Mouse (Mus musculus) natural killer cell, adult 2 months (primary cell): ENCODE measurements at regions not wholly inside any gene's neighbourhood (a gene's known extent, or its start where the extent isn't known, plus 50 kb on each side); places are given as distances from the start of the nearest gene placed in this dataset.

ENCODE experiments used
- DNase-seq, 2 experiments: peaks; one replicate each; pipeline ENCODE4 v3.0.0; 2022; ENCODE audit warnings: low spot score in 2 of 2

DNA sequence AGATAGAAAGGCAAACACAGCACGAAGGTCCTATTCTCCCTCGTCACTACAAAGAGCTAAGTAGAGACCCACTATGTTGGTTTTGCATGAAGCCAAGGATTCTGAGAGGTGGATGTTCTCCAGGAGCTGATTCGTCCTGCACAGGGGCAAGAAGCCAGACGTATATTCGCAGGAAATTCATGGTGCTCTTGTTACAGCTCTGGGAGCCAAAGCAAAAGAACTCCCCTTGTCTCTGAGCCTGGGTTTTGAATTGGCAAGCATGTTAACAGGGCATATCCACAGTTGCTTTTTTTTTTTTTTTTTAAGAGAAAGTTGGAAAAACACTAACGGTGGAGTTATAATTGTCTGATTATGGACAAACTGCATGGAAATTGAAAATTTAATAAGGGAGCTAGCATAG, 191.7 kb upstream of the Prickle1 start:
- DNase-seq: no peak

DNA sequence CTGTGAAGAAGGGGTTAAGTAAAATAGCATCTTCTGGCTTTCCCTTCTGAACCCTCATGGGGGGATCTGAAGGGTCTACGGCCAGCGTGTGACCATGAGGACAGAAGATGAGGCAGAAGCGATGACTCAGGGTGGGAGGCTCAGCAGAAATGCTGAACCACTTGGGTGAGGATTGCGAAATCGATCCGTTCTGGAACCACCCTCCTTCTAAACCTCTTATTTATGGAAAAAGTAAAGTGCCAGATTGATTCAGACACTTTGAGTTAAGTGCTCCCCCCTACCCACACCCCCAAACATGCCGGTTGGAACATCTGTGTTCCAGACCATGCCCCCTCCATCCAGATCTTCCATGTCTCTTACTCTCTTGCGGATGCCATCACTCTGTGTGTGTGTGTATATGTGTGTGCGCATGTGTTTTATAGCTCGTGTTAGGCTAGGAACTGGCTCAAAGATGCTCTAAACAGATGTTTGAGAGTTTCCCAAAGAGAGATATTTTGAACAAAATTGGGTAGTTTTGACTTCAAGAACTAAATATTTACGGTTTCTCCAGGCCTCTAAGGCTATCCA, 190.2 kb upstream of the Prickle1 start:
- DNase-seq: no peak

DNA sequence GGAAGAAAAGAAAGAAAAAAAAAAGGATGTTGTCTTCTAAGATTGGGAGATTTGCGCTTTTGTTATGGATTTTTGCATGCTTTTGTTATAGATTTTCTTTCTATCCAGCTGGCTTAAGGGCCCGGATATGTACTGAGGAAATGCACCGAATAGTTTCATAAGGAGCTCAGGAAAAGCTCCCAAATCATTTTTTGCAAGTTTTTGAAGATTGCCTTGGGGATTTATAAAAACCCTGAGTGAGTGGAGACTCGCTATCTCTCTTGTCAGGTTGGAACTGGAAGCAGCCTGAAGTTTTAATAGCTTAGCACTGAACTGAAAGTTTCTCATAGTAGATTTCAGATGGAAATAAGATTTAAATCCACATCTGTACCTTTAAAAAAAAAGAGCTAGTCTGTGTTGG, 188.0 kb upstream of the Prickle1 start:
- DNase-seq: no peak

DNA sequence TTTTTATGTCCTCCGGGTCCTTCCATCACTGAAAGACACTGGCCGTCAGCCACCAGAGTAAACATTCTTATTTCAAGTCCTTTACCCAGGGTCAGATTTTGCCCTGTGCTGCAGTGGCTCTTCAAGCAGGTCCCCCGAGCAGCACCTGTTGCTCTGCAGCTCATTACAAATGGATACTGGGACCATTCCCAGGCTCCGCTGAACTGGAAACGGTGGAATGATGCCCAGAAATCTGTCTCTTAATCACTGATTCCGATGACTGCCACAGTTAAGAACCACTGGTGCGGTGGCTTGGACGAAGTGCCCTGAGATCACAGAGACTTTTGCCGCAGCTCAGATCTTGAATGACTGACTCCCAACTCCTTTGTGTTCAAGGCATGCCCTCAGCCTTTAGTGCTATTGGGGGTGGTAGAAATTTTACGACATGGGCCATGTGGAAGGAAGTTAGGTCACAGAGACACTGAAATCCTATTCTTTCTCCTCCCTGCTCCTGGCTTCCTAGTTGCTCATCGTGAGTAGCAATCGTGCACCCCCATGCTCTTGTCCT, 179.6 kb upstream of the Prickle1 start:
- no peak for DNase-seq

DNA sequence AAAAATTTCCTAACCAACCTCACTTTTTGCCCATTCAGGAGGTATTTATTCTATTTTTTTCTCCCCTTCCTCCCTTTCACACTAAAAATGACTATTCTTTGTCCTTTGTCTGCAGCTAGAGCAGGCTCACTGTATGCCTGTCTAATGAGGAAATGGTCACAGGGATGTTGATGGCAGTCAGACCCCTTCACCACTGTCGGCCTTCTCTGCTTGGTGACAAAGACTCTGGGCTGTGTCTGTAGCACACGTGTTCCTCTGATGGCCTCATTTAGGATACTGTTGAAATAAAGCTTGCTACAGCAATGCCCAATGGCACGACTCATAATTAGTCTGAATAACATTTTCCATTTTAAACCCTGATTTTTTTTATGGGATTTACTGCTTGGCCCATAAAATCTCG, 178.6 kb upstream of the Prickle1 start:
- no peak for DNase-seq

DNA sequence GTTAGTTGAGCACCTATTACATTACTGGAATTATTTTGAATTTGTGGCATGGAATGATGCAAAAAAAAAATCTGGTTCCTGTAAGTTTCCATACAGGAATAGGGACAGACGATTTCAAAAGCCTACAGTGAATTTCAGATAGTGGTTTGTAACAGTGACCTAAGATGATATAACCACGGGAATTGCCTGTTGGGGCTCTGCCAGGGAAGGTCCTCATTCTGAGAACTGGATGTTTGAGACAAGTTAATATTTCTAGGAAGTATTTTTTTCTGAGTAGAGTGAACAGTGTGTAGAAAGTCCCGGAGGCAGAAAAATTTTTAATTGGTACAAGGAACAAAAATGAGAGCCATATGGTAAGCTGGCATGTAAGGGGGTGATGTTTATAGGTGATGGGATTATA, 171.3 kb upstream of the Prickle1 start:
- DNase-seq: no peak

DNA sequence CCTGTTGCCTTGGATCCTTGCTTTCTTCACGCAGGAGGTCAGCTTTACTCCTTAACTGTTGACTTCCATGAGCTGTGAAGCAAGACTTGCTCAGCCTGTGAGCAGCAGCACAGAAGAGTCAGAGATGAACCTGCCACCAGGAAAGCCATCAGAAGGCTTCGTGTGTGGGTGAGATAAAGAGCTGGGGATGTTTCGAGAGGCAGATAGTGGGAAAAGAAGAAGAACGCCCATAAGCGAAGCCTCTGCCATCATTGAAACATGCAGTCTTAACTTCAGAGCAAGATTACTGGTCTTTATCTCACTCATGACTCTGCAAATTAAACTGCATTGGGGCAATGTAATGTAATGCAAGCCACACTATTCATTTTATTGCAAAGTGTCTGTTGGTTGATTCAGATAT, 167.4 kb upstream of the Prickle1 start:
- no peak for DNase-seq

DNA sequence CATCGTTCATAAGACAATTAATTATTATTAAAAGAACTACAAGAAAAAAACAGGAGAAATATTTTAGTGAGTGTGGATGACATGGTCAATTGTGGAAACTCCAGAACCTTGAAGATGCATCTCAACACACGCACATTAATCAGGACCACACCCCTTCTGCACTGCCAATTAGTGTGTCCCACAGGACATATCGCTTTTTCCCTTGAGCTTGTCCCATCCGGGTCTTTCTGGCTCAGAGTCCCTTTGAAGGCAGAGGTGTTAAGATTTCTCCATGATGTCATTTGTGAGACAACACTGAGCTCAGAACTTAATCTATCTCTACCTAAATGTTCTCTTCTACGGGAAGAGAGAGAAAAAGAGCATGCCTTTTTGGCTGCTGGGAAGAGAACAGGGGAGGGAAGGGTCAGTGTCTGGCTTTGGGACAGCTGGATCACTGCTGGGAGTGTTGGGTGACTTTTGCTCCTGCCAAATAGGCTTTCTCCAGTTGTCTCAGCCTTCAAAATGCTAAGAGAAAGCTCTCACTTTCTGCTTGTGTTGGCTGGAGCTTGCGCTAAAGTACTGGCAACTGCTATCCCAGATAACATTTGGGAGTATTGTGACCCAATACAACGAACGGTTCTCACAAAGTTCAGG, 162.6 kb upstream of the Prickle1 start:
- no peak for DNase-seq

DNA sequence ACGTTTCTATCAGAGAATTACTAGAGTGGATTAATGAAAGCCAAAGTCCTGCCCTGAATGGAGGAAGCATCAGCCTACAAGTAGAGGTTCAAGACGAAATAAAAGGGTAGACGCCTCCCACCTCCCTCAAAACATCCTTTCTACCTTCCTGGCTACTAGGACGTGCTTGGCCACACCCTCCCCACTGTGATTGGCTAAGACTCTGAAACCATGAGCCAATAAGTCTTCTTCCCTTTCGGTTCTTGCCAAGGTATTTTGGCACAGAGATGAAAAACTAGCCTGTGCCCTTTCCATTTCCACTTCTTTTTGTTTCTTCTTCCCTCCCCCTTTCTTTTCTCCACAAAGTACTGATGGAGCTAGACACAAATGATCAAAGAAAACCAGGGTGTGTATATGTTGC, 160.3 kb upstream of the Prickle1 start:
- DNase-seq: no peak

DNA sequence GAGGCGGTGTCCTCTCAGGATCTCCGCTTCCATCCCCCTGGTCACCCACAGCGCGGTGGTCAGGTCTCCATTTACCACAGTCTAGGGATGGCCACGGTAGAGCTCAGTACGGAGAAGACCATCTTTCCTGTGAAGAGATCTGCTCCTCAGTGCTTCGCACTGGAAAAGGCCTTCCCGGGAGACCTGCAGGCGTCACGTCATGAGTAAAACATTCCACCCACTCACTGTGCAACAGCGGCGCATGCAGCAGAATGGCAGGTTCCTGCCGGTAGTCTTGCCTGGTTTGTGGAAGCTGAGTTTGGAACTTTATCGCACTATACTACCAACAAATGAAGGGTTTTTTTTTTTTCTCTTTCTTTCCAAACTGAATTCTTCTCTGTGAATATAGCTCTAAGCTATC, 156.1 kb upstream of the Prickle1 start:
- no peak for DNase-seq

DNA sequence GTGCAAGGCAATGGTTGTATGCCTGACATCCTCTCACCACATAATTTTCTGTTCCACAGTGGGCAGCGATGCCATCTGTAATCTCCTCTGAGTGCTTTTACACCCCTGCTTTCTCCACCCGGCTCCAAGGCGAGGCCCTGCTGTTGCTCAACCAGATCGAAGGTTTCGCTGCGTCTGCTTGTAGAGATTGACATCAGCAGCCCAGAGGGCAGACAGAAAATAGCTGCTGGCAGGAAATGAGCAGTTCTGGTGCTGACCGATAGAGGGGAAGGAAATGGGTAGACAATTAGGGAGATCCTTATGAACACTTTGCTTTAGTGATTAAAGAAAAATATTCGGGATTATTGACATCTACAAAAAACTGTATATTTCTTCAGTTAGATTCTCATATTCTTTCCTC, 155.3 kb upstream of the Prickle1 start:
- DNase-seq: no peak

DNA sequence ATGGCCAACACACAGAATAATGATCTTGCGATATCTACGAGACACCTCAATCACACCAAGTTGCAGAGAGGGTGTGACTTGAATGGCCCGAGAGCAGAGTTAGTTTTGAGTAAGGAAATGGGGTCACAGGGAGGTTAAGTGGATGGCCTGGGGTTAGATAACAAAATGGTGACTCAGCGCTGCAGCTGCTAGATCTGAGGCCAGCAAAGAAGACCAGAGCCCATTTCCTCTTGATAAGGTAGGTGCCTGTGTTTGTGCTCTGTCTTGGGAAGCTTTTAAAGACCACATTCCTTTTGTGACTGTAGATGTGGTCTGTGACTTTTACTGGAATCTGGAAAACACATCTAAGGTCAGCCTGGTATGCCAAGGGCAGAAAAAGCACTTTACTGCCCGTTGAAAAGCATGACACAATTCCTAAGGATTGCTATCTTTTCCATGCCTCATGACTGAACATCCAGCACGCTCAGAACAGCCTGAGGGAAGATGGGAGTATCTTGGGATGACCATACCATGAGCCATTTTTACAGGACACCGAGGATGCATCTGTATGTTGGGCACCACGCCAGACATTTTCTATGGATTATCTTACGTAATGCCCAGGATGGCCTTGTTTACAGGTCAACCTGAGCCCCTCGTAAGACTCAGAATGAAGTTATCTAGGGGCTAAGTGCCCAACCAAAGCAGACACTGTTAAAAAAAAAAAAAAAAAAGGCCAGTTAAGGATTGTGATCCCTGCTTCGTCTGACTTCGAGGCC, 148.7 kb upstream of the Prickle1 start:
- DNase-seq: no peak

DNA sequence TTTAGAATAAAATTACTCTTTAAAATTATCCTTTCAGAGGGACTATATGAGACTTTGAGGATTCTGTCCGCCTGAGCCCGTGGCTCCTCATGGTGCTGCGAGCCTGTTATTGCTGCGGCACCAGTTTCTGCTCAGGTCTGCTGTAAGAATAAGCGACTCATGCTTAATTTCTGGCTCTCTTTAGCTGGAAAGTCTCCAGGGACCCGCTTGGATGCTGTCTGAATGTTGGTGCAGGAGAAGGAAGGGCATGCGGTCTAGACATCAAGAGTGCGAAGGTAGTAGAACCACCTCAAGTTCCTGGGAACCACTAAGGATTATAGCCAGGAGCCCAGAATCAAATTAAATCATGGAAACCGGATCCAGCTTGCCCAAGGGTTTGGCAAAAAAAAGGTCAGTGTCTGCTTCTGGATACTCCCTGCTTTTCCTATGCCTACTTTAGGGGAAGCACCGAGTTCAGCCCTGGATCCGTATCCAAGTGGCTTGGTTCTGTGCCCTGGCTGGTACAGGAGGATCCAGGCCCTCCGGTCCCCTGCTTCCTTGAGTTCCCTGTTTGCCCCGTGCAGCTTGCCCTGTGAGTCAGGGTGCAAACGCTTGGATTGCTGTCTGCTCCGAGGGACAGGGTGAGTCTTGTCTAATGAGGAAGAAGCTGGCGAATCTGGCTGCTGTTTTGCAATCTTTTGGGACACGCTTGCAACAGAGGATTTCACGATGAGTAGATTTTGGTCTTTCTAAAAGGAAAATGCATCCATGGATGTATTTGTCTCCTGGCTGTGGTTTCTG, 138.2 kb upstream of the Prickle1 start:
- DNase-seq: no peak

DNA sequence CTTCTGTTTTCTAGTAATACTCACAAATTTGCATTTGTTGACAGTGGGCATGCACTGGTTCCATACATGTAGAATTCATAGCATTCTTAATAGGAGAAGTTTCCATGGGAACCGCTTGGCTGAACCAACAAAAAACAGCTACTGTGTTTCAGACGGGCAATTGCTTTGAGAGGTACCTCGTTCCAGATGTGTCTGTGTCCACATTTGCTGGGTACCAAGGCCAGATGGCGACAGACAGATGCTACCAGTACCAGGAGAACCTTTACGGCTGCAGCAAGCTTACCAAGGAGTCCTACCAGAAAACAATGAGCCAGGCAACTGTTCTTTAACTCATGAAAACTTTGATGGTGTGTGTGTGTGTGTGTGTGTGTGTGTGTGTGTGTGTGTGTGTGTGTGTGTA, 137.1 kb upstream of the Prickle1 start:
- no peak for DNase-seq

DNA sequence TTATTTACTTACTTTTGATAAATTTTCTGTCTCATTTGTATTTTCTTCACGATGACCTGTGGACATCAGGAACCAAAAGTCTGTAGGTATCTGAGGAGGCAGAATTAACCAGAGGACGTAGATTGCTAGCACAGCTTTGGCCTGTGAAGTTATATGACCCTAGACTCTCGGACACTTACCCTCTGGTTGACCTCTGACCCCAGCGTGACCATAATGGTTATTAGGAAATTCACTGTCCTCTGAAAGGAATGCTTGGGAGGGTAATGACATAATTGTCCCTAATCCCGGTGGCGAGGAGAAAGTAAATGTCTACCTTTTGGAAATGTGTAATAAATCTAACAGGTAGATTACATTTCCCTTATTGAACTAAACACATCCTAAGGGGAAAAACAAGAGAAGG, 135.5 kb upstream of the Prickle1 start:
- no peak for DNase-seq

DNA sequence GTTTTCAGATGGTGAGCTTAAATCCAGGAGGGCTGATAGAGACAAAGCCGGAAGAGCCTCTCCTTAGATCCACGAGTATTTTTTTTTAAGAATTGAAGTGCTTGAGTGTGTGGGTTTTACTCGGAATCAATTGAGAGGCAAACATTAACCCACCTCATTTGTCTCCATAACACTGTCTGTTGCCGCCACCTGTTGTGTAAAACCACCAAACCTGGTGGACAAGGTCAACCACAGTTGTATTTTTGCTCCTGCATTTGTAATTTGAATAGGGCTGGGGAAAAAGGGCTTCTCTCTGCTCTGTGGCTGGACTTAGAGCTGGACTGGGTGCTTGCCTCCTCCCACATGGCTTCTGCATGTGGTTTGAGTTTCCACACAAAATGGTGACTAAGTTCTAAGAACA, 119.8 kb upstream of the Prickle1 start:
- DNase-seq: no peak

DNA sequence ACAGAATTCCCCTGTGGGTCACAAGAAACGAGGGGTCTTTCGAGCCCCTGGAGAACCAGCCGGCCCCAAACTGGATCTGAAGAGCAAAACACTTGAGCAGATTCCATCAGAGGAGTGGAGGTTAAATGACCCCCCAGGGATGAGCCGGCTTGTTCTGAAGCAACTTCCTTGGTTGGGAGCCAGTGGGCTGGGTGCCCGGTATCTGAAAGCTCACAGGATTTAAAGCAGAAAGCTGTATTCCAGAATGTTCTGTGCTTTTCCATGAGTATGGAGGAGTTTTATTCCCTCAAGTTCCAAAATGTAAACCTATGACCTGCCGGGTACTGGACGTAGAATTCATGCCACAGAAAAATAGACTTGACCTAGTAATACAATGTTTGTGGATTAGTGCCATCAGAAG, 117.7 kb upstream of the Prickle1 start:
- DNase-seq: no peak

DNA sequence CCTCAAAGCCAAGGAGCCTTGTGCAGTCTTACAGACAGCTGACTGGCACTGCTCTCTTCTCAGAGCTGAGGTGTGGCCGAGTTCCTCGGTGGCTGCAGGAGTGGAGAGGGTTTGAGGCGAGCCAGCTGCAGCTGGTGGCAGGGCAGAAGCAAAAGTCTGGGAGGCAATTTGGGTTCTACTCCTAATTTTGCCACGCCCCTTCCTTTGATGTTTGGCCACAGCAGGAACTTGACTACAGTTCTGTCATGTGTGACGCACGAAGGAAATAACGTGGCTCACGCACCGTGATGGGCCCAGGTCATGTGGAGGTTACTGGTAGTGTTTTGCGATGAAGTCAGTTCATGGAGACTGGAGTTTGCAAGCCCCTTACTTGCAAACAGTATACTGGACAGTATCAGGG, 116.9 kb upstream of the Prickle1 start:
- peak in 1 of 2 experiments; percentile 16 for DNase-seq

DNA sequence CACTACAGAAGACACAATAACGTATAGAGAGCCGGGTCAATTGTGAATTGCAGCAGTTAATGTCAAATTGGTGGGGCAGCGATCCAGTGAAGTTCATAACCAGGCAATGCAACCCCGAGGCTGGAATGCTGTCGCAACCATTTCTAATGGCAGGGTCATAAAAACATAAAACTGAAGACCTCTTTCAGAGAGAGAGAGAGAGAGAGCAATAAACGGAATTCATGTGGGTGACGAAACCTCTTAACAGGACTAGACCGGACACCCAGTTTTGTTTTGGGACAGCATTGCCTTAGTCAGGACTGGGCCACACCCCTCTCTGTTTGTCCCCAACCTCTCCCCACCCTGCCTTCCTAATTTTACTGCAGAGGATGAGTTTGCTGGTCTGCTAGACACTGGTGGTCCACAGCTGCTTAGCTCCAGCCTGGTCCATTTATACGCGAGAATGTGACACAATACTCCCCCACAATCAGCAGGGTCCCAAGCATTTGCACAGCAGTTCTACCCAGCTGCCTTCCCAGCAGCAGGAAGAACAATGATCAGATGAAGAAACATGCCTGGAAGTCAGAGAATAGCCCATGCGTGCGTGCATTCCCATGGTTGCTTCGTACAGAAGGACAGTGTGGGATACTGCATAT, 115.6 kb upstream of the Prickle1 start:
- DNase-seq: no peak

DNA sequence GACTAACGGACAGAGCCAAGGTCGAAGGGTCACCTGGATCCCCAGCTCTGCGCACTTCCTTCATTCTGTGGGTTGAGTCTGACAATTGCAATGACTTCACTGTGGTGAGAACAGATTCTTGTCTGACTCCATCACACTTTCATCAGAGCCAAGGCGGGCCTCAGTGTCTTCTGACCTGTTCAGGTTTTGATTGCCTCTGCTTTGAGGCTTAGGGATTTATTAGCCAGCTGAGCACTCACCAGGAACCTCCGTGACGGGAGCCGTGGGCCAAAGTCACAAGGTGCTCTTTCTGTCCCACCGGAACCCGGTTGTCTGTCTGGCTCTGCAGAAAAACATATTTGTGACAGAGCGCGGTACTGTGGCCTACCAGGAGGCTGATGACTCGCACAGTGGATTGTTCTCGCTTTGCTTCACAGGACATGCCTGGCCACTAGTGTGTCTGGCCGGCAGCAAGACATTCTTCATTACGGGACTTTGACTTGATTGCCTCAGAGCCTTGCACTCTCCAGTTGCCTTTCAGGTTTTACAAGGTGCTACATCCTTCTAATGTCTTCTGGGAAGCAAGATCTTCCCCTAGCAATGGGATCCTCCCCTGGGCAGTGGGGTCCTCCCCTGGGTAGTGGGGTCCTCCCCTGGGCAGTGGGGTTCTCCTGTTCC, 114.9 kb upstream of the Prickle1 start:
- no peak for DNase-seq

DNA sequence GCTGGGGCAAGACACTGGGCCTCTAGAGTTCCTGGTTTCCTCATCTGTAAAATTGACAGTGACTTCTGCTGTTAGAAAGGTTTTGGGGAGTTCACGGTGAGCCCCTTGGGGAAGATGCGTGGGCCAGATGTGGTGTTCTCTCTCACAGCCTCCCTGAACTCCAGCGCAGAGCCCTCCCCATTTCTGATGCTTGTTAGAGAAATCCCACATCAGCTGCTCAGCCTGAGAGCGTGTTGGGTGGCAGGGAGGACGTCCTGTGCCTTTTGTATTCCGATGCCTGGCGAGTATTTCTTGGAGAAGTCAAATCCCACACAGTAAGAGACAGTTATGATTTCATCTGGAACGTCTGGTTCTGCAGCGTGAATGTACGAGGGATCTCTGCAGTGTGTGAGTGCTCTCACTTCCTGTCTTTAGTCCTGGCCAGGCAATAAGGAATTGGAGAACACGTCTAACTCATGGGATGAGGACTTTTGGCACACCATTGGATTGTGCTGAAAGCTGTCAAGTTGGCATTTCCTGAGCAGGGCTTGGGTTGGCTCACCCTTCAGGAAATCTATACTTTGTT, 110.8 kb upstream of the Prickle1 start:
- DNase-seq: no peak
